Mouse (Mus musculus) skeletal muscle tissue, postnatal 0 days (tissue): Measurements from ENCODE around the gene Ppp1r13b. TPM values are rescaled to one million over a fixed set of nuclear protein-coding genes. Genes with fewer than 3 reads are reported as not detected.

Experiments used
- polyA plus RNA-seq: library from polyadenylated mRNA; unstranded; fragments of >200 nt; fragmentation: Nextera tagmentation; extraction: Ambion mirVana; gene quantifications from 2 replicates; pipeline ENCODE4 v1.2.1, GENCODE M21; 2015

Gene Ppp1r13b
- polyA plus RNA-seq = 4.9 and 6.2 TPM in 2 replicates

DNA sequence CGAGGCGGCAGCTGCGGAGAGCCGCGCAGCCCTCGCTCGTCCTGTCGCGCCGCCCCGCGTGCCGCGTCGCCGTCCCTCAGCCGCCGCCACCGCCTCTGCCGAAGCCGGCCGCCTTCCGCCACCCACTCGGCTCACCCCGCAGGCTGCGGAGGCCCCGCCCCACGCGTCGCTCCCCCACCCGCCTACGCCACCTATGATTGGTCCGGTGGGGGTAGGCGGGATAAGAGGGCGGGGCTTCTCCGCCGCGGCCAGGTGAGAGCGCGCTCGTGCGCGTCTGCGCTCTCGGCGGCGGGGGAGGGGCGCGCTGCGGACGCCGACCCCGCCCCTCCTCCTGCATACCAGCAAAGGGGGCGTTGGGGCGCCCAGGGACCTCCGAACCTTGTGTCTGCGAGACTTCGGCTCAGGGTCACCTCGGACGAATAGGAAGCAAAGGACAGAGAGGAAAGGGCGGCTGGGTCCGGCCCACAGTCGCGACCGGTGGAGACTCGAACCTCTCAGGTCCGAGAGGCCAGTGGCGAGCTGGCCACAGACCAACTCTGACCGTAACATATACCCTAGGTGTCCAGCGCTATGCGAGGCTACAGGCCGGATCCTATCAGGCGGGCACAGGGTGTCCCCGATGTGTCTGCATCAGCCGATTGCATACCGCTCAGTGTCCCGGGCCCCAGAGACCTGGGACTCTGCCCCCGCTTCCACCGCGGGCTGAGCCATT is at the start of gene Ppp1r13b:
Gene Ppp1r13b (minus strand): TSS at position 141 of the 712 bp plus-strand sequence.

DNA sequence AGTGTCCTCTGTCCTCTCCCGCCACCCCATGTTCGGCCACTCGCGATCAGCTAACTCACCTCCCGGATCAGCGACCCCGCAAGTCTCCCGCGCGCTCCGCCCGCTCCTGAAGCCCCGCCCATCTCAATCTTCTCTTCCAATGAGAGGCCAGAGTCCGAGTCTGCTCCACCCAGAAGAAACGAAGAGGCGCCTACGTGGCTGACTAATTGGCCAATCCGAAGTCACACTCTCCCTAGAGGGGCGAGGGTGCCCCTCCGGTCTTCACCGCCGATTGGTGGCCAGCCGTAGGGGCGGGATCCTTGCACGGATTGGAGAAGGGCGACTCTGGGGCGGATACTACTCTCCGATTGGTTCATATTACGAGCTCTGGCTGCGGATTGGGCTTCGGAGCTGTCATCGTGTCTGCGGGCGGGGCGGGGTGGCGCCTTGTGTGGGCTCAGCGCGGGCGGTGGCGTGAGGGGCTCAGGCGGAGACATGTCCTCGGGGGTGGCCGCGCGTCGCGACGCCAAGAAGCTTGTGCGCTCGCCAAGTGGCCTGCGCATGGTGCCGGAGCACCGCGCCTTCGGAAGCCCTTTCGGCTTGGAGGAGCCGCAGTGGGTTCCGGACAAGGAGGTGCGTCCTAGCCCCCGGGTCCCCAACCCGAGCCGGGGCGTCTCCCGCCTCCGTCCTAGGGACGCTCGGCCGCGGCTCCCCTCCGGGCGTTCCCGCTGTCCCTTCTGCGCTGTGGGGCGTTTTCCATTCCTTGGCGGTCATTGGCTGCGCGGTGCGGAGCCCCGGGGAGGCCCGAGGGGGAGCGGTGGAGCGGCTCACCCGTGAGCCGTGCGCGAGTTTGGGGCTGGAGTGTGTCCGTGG is 93.9 kb downstream of the Ppp1r13b start, which contains the start of the genes Xrcc3 and Zfyve21:
Gene Xrcc3 (minus strand): TSS at position 108 of the 852 bp plus-strand sequence.
Gene Zfyve21 (plus strand): TSS at position 405 of the 852 bp plus-strand sequence.

Other genes starting within 250 kb of the Ppp1r13b start
- 59.5 and 79.0 TPM in 2 replicates for gene Ckb, start 235.8 kb downstream of the Ppp1r13b start, polyA plus RNA-seq
- 4.3 and 4.4 TPM in 2 replicates for gene Trmt61a, start 230.0 kb downstream of the Ppp1r13b start, polyA plus RNA-seq
- gene Bag5, start 194.9 kb downstream of the Ppp1r13b start, polyA plus RNA-seq = 33.8 and 34.6 TPM in 2 replicates
- gene Apopt1, start 194.8 kb downstream of the Ppp1r13b start, polyA plus RNA-seq = 50.6 and 57.2 TPM in 2 replicates
- 63.9 and 69.2 TPM in 2 replicates for gene Klc1, start 149.3 kb downstream of the Ppp1r13b start, polyA plus RNA-seq
- 2.4 and 3.7 TPM in 2 replicates for gene Xrcc3, start 94.2 kb downstream of the Ppp1r13b start, polyA plus RNA-seq
- gene Zfyve21, start 93.9 kb downstream of the Ppp1r13b start, polyA plus RNA-seq = 65.0 and 81.3 TPM in 2 replicates
- 1,687 and 2,068 TPM in 2 replicates for gene Atp5mpl, start 58.9 kb upstream of the Ppp1r13b start, polyA plus RNA-seq
- gene Tdrd9, start 63.4 kb upstream of the Ppp1r13b start, polyA plus RNA-seq = 0.15 and 0.23 TPM in 2 replicates
- not detected in 2 replicates for gene Rd3l, start 73.2 kb upstream of the Ppp1r13b start, polyA plus RNA-seq
- 0.54 and 0.87 TPM in 2 replicates for gene Aspg, start 198.6 kb upstream of the Ppp1r13b start, polyA plus RNA-seq
- 1.6 and 1.7 TPM in 2 replicates for gene Kif26a, start 238.1 kb upstream of the Ppp1r13b start, polyA plus RNA-seq